Mouse (Mus musculus) kidney, postnatal 25 days (tissue): ENCODE data around the gene Bmp7.

Source experiments
- DNase-seq, 2 experiments: peaks; one replicate each; pipeline ENCODE4 v3.0.0; 2021; ENCODE audit warnings: mixed read lengths in 2 of 2

The Bmp7 gene

DNA sequence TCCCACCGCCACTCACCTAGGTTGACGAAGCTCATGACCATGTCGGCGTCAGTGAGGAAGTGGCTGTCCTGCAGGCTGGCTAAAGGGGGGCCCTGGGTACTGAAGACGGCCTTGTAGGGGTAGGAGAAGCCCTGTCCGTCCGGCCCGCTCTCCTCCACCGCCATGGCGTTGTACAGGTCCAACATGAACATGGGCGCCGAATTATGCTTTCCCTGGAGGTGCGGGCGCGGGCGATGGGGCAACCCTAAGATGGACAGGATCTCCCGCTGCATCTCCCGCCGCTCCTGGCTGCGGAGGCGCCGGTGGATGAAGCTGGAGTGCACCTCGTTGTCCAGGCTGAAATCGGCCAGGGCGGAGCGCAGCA lies 500 bp downstream of the Bmp7 start:
- DNase-seq, result peak in 1 of 2 experiments; percentile 58

DNA sequence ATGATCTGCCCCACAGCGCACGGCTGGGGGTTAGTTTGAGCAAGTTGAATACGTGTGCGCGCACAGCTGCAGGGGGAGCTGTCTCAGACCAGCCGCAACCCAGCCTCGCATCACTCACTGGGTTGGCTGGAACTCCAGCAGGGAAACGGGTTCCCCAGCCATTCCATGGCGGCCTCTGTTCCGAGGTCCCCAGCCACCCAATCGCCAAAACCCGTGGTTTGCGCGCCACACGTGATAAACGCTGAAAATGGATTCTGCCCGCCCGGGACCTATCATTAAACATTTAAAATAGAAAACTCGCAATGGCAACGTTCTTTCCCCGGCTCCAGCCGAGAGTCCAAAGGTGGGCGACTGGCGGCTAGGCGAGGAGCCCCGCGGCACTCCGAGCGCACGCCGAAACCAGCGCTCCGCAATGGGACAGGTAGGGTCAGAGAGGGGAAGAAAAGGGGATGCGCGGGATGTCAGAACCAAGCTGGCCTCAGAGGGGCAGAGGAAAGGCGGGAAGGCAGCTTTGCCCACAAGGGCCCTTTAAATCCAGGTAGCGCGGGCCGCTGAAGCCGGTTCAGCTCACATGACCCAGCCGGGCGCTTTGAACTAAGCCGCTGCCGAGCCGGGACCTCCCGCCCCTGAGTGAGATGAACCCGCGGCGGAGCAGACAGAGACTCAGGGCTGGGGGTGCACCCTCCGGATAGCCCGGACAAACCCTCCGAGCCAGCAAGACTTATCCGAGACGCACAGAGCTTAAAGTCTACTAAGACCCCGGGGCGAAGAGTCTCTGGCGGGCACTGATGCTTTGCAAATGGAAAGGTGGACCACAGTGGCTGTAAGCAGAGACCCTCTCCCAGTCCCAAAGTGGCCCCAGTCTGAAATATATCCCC lies 1.1 kb downstream of the Bmp7 start:
- DNase-seq, result peak; percentile 82 to 91

DNA sequence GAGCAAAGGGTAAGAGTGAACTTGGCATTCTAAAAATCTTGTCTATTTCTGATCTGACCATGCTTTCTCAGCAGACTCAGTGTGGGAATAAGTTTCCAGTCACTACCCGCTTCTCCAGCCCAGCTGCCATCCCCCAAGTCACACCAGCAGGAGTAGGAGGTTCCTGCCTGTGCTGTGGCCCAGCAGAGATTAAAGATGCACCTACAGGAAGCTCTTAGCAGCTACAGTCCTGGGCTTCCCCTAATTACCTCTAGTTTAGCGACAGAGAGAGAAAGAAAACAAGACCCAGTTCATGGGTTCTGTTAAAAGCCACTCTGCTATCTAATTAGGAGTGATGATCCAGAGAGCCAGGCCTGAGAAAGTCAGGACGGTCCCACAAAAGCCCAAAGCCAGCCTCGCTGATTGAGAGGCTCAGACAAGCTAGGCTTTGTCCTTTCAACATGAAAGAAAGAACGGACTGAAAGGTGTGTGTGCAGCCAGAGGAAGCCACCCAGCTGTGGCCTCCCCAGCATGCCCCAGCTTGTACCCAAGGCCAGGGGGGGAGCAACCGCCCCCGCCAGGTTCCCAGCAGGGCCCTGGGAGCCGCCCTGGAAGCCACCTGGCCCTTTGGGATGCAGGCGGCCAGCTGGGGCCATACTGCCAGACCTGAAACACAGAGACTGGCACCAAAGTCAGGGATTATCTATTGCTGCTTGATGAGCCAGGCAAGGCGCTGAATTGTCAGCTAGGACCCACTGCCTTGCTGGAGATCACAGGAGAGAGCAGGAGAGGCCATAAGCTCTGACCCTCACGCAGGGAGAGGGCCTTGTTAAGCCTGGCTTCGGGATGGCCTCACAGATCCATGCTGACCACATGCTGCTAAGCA lies 2.6 kb downstream of the Bmp7 start:
- no peak for DNase-seq

DNA sequence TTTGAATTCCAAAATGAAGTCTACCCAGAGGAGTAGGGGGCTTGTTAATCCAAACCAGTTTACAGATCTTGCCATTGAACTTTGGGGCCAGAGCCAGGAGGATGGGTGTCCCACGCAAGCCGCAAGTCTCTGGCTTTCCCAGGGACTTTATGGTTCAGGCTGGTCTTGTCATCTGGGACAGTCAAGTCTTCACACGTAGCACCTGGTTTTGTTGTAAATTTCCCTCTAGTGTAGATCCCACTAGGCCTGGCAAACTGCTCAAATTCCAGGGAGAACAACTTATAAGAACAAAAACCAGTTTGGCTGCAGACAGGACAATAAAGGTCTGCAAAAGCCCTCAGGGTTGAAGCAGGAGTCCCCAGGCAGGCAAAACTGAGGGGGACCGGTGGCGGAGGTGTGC lies 3.3 kb downstream of the Bmp7 start:
- no peak for DNase-seq

DNA sequence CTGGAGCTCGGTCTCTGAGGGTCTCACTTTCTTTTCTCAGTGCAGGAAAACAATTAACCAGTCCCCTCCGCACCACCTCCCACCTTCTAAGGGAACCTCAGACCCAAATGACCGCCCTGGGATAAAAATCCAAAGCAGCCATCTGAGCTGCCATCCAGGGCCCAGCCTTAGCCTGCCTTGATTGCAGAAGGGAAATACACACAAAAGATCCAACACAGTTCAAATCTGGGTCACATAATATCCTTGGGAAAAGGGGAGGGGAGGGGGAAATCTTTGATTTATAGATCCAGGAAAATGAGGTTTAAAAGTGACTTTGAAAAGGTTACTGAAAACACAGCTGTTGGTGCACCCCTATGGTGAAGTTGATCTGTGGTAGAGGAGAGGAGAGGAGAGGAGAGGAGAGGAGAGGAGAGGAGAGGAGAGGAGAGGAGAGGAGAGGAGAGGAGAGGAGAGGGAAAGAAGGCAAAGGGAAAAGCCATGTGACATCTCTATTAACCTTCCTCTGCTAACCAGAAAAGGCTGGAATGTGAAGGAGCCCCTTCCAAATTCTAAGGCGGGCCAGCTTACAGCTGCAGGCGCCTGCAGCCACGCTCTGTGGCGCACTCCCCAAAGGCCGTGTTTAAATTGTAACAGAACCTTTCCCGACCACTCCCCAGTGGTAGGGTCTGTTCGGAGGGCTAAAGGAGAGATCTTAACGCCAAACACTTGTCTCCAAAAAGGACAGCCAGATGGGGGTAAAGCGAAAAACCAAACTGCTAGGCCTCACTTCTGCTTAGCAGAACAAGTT lies 4.2 kb downstream of the Bmp7 start:
- no peak for DNase-seq

DNA sequence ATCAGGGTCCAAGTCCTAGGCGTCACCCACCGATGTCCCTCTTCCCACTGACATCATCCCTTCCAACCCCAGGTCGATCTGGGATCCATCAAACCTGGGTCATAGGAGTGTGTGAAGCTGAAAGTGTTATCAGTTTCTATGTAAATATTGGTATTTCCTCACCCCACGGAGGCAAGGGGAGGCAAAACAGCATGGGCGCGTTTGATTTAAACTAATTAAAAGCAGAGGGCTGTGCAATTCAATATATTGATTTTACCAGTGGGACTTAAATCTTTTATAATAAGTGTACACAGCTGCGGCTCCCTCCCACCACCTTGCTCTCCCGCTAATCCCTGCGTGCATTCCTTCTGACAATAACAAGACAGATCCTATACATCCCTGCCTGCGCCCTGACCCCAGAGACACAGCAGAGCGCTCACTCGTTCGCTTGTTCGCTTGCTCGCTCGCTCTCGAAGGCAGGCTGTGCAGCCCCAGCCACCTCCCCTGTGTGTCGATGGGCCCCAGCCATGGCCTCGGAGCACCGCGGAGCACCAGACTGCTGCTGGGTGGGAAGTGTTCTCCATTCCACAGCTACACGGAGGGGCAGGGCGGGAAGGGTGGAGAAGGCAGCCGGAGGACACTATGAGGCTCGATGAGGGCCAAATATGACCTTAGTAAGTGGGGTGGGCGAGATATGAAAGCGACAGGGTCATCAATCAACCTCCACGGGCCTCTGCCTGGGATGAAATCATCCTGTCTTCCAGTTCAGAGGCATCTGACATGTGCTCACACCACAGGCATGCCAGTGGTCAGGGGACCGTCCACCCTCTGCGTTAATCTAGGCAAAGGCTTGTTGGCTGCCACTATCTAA lies 5.0 kb downstream of the Bmp7 start:
- DNase-seq, result no peak

DNA sequence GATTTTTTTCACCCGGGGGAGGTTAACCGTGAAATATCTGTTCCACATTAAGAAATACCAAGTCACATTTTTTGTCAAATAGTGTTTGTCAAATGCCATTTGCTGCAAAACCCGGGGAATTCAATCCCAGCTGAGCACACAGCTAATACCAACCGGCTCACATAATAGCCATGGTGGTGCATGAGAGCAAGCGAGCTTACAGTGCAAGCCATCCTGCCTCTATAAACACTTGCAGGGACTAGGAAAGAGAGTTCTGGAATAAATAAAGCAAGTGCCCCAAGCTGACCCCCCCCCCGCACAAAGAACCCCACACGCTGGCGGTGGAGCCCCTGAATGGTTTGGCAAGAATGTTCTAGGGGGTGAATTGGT lies 5.7 kb downstream of the Bmp7 start:
- no peak for DNase-seq

DNA sequence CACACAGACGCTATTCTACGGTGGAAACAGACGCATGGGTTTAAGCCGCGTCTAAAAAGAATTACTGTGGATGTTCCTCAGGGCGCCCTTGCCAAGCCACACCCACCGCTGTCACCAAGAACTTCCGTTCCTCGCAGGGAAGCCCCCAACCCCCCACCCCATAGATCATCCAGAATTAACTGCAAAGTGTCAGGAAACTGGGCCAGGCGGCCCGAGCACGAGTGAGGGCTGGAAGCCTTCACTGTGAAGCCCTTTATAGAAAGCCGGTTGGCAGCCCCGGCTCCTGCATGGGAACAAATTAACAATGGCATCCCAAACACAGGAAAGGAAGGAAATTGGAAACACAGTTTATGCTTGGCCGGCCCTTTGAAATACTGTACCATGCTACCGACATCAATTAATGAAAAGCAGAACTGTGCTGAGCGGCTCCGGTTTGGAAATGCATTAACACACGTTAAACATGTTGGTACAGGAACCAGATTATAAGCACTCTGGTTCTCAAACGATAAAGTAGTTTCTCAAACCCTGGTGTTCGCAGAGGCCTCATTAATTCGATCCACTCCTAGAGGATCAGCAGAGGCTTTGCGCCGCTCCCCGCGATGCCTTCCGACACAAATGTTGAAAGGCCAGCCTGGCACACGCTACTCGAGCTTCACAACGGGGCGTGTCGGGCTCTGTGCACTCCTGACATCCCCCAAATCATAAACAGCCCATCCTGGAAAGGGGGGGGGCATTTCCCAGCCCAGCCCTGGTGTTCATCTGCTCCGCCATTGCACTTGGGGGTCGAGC lies 6.3 kb downstream of the Bmp7 start:
- DNase-seq, result peak; percentile 76 to 77

DNA sequence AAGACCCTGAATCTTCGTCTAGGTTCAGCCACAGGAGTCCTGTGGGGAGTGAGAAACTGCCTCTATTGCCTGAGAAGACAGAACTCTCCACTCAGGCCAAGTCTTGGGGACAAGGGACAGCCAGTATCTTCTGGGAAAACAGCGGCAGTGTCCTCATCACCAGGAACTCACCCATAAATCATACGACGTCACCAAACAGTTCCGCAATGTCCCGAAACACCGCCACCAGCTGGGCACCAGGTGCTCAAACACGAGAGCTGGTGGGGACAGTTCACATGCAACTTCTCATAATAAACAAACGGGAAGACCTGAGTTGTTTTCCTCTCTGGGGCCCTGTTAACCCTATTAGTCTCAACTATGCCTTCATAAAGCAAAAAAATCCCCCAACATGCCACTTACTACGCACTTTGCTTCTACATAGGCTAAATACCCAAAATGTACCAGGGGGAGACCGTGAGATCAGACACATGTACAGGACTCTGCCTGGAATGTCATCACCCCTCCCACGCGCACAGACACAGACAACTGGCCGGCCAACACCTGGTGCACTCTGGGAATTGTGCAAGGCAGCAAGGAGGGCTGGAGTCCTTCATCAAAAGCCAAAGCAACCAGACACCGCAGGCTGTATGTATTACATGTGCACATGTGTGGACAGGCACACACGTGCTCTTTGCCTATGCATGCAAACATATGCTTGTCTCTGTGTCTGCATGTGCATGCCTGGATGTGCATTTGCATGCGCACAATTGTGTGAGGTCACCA lies 8.8 kb downstream of the Bmp7 start:
- peak; percentile 41 to 59 for DNase-seq

DNA sequence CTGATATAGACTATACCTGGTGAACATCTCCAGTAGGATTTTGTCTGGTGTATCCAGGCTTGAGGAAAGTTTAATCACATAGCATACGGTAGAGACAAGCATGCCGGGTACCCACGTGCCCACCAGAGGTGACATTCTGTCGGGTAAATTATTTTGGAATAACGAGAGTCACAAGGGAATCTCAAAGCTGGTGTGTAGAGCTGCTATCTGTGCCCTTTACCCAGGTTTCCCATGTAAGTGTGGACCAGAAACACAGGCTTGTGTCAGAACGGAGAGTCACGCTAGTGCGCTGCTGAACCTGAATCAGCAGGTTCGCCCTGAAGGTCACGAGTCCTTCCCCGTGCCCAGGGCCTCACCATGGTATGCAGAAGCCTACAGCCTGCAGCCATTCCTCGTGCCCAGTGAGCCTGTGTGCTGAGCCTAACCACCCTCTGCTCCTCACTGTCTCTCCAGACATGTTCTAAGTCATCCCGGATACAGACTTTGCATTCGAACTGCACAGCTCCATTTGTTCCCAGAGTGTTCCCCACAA lies 10.2 kb downstream of the Bmp7 start:
- peak; percentile 80 to 92 for DNase-seq

DNA sequence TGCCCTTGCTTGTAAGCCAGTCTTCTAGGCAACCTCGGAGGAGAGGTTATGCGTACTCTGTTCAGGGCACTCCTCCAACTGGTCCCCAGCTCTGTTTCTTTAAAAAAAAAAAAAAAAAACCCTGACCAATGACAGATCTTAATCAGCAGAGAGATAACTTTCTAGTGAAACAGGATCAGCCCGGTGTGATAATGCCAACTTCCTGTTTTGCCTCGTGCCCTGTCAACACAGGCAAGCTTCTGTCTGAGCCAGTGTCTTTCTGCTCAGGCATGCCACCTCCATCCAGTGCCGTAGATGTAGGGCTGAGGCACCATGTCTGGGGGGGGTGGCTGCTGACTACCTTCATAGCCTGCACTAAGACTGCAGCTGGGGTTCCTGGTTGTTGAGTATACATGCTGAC lies 12.5 kb downstream of the Bmp7 start:
- no peak for DNase-seq

DNA sequence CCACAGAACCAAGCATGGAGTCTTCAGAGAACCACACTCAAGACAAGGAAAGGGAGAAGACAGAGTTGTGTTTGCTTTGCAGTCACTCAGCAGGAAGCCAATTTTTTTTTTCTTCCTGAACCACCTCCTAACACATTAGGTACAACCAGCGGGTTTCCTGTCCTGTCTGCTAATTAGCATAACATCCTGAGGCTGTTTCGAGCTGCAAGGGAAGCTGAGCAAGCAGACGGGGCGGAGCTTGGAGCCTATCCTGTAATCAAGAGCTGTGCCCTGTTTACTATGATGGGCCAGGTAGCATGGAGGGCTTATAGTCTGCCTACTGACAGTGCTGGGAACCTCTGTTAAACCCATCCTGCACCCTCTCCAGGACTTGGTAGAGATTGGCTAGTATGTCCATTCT lies 13.8 kb downstream of the Bmp7 start:
- peak in 1 of 2 experiments; percentile 58 for DNase-seq

DNA sequence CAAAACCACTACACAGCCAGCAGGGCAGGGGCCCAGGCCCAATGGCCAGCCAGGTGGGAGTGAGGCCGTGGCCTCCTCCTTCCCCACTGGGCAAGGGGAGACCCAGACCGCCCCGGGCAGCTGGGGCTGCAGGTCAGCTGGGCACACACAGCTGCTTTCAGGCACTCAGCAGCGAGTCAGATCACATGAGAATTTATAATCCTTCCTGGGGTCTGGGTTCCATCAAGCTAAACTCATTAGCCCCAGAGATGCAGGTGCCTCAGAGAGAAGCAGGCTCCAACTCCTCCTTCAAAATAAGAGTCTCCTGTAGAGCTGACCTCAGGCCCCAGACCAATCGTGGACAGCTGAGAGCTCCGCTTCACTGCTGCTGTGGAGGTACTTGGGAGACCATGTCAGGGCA lies 15.2 kb downstream of the Bmp7 start:
- DNase-seq, result no peak

DNA sequence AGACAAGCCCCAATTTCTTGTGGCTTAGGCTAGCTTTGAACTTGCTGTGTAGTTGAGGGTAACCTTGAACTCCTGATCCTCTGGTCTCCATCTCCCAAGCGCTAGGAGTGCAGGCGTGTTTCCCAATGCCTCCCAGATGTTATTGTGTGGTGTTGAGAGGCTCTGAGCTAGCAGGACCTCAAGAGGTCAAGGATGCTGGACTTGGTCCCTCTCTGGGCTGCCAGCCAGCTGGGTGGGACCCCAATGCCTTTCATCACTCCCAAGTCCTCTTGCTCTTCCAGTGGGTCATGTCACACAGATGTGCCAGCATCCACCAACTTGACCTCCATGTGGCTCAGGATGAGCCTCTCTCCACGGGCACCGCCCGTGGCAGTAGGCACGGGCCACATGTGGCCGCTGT lies 16.9 kb downstream of the Bmp7 start:
- no peak for DNase-seq

DNA sequence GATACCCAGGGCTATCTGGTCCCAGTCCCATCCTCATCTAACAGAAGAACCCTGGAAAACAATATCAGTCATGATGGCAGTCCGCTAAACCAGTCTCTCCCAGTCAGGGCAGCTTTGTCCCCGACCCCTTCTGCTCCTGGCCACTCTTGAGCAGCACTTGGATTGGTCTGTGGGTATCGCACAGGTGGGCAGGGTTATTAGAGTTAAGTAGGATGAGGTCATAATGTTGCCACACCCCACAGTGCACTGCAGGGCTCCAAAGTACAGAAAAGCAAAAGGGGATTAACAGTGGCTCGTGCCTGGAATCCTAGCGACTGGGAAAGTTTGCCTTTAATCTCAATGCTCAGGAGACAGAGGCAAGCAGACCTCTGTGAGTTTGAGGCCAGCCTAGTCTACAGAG lies 17.5 kb downstream of the Bmp7 start:
- DNase-seq, result no peak

DNA sequence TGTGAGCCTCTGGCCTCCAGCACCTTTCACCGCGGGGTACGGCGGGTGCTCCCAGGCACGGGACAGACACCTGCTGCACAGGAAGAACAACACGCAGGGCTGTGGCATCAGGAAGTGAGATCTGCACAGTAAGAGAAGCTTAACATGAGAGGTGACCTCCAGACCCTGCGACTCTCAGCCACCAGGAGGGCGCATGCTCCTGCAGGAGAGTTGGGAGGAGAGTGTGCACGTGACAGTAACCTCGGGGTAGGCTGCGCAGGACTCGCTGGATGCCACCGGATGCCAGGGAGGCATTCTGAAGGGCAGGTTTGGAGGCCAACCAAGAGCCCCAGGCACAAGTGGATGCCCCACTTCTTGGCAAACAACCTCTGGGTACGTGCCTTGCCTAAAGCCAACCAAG lies 26.1 kb downstream of the Bmp7 start:
- peak; percentile 59 to 85 for DNase-seq

DNA sequence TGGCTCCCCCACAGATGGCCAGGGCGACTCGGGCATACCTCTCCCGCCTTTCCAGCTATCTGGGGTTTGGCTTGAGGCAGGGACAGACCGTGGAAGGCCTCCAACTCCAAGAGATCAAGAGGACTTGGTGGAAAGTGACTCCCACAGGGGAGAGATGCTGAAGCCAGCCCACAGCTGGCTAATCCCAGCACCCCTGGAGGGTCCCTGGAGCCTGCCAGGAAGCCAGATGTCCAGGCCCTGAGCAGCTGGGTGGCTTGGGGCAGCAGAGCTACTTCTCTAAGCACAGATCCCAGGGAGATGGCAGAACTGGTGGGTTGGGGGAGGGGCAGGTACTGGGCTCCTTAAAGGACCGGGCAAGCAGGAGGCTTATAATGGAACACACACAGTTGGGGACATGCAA lies 28.4 kb downstream of the Bmp7 start:
- DNase-seq, result peak in 1 of 2 experiments; percentile 33

DNA sequence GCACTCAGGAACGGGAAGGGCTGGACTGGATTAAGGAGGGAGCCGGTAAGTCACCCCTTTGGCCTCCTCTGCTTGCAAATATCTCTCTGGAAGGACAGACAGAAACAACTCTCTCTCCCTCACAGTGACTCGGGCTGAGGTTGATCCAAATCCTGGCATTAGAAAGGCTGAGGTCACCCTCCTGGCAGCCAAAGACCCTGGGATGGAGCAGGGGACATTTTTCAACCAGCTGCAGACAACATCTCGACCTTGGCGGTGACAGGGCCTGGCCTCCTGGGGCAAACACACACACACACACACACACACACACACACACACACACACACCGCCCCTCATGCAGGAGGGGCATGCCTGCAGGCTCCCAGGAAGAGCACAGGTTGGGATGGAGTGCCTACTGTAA lies 29.0 kb downstream of the Bmp7 start:
- DNase-seq, result no peak

DNA sequence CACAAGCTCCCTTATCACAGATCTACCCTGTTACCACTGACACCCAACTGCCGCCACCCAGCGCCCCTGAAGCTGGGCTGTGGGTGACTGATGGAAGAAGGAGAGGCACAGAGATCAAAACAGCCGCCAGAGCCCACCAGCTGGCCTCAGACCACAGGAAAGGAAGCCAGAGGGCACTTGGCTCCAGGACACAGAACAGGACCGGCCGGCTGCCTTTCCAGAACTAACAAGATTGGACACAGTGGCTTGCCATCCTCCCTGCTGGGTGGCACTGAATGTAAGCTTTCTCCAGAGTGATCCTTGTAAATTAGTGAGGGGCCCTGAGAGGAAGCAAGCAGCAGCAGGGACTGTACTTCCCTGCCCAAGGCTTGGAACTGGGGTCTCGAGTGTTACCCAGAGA lies 30.7 kb downstream of the Bmp7 start:
- no peak for DNase-seq

DNA sequence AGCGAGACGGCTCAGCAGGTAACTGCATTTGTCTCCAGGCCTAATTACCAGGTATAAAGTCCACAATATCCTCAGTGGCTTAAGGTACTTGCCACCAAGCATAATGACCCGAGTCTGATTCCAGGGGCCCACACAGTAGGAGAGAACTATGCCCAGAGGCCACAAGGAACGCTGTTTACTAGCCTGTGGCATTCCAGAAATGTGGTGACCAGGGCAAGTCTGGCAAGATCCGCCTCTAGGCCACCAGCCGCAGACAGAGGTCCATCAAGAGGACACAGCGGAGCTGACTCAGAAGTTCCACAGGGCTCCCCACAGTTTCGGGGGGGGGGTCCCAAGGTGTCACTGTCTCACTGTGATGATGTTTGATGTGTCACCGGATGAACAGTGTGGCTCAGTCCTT lies 34.0 kb downstream of the Bmp7 start:
- DNase-seq, result peak; percentile 68 to 88
